Mouse (Mus musculus) MEL (cell line): ENCODE measurements at regions not wholly inside any gene's neighbourhood (a gene's known extent, or its start where the extent isn't known, plus 50 kb on each side); places are given as distances from the start of the nearest gene placed in this dataset.

Experiments
- CTCF ChIP-seq, 3 experiments: IDR thresholded peaks in 2 of 3; conservative IDR thresholded peaks in 1 of 3; 2 replicates each; pipeline ENCODE4 v1.5.1; 2011 to 2012; ENCODE audit warnings: low read length in 3 of 3, low read depth in 2 of 3, mild to moderate bottlenecking in 2 of 3, improper control_type of control experiment in 1 of 3, inconsistent platforms in 1 of 3, mixed read lengths in 1 of 3, moderate library complexity in 1 of 3; ENCODE audit not compliant: control insufficient read depth in 1 of 3, insufficient read depth in 1 of 3, poor library complexity in 1 of 3, severe bottlenecking in 1 of 3
- EP300 ChIP-seq, 2 experiments: IDR thresholded peaks; 2 replicates each; pipeline ENCODE4 v1.6.1; 2011; ENCODE audit warnings: improper control_type of control experiment in 2 of 2, low read length in 2 of 2, low read depth in 1 of 2, mild to moderate bottlenecking in 1 of 2
- GABPA ChIP-seq: IDR thresholded peaks from 2 replicates; pipeline ENCODE4 v1.6.1; 2012; ENCODE audit warnings: low read depth, mild to moderate bottlenecking, inconsistent platforms, low read length, improper control_type of control experiment, moderate library complexity
- KAT2A ChIP-seq: conservative IDR thresholded peaks from 2 replicates; pipeline ENCODE4 v1.6.1; 2012; ENCODE audit warnings: low read depth, low read length, improper control_type of control experiment, inconsistent platforms
- MAFK ChIP-seq: IDR thresholded peaks from 2 replicates; pipeline ENCODE4 v1.6.1; 2011; ENCODE audit warnings: low read depth, mild to moderate bottlenecking, low read length, improper control_type of control experiment, borderline replicate concordance
- MYB ChIP-seq: IDR thresholded peaks from 2 replicates; pipeline ENCODE4 v1.6.1; 2011; ENCODE audit warnings: mild to moderate bottlenecking, low read depth, low read length, improper control_type of control experiment
- MYC ChIP-seq: IDR thresholded peaks from 2 replicates; pipeline ENCODE4 v1.6.1; 2011; ENCODE audit warnings: low read depth, mild to moderate bottlenecking, low read length, improper control_type of control experiment, moderate library complexity
- NRF1 ChIP-seq: IDR thresholded peaks from 2 replicates; pipeline ENCODE4 v1.6.1; 2014; ENCODE audit warnings: low read depth, mild to moderate bottlenecking, inconsistent platforms, low read length, improper control_type of control experiment, moderate library complexity; ENCODE audit not compliant: poor library complexity, insufficient read depth, severe bottlenecking
- POLR2A ChIP-seq, 2 experiments: IDR thresholded peaks; 2 replicates each; pipeline ENCODE4 v1.6.1; 2011 to 2012; ENCODE audit warnings: low read length in 2 of 2, mild to moderate bottlenecking in 2 of 2, control low read depth in 1 of 2, improper control_type of control experiment in 1 of 2, low read depth in 1 of 2, moderate library complexity in 1 of 2; ENCODE audit not compliant: control insufficient read depth in 1 of 2, insufficient read depth in 1 of 2, poor library complexity in 1 of 2
- POLR2AphosphoS2 ChIP-seq: IDR thresholded peaks from 2 replicates; pipeline ENCODE4 v1.6.1; 2011; ENCODE audit warnings: low read length, improper control_type of control experiment
- RCOR1 ChIP-seq: IDR thresholded peaks from 2 replicates; pipeline ENCODE4 v1.6.1; 2012; ENCODE audit warnings: low read depth, mild to moderate bottlenecking, inconsistent platforms, low read length, improper control_type of control experiment
- TCF12 ChIP-seq: IDR thresholded peaks from 2 replicates; pipeline ENCODE4 v1.6.1; 2014; ENCODE audit warnings: low read depth, mild to moderate bottlenecking, inconsistent platforms, low read length, improper control_type of control experiment, moderate library complexity
- ZC3H11A ChIP-seq: IDR thresholded peaks from 2 replicates; pipeline ENCODE4 v1.6.1; 2012; ENCODE audit warnings: low read depth, mild to moderate bottlenecking, inconsistent platforms, low read length, improper control_type of control experiment
- ZKSCAN1 ChIP-seq: IDR thresholded peaks from 2 replicates; pipeline ENCODE4 v1.6.1; 2012; ENCODE audit warnings: low read depth, mild to moderate bottlenecking, inconsistent platforms, low read length, improper control_type of control experiment, moderate library complexity

DNA sequence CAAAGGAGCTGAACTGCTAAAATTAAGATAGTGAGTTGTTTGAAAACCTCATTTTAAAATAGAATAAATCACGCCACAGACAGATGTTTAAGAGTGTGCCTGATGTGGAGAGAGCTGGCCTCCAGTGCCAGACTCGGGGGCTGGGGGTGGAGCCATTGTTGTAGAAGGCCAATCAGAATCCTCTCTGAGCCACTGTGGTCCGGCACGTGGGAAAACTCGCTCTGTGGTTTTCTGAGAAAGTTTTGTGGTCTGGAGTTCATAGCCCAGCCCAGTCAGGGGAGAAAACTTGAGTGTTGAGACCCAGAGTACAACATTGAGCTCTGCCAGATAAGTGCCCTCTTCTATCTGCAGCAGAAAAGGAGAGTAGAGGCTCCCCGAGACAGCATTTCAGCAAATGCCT lies 463.7 kb upstream of the Sall1 start:
- TF ChIP-seq MYB (no peak), CTCF (IDR thresholded peaks at IDR 0.05 in 2 of 3, conservative IDR thresholded peaks at IDR 0.05 in 1 of 3; ENCODE audit: control insufficient read depth in 1 of 3, insufficient read depth in 1 of 3, low read depth in 2 of 3, low read length in 3 of 3, poor library complexity in 1 of 3, severe bottlenecking in 1 of 3) (no peak), EP300 (IDR thresholded peaks at IDR 0.05; ENCODE audit: low read depth in 1 of 2, low read length in 2 of 2) (no peak), POLR2A (IDR thresholded peaks at IDR 0.05; ENCODE audit: control insufficient read depth in 1 of 2, insufficient read depth in 1 of 2, low read depth in 1 of 2, low read length in 2 of 2, poor library complexity in 1 of 2) (no peak), TCF12 (no peak), MAFK (no peak), POLR2AphosphoS2 (no peak), MYC (no peak), ZC3H11A (no peak), NRF1 (no peak), KAT2A (no peak), ZKSCAN1 (no peak), GABPA (no peak), RCOR1 (no peak)
